Mouse (Mus musculus) heart, embryonic 16.5 days (tissue): ENCODE data around the gene Olfr31. TPM values are rescaled to one million over a fixed set of nuclear protein-coding genes. Genes with fewer than 3 reads are reported as not detected.

Experiments used
- ATAC-seq: fragments of 200-750 bp; cut with Nextera tagmentation; replicated peaks from 2 replicates; pipeline ENCODE4 v1.8.0; 2017; ENCODE audit warnings: moderate number of reproducible peaks; ENCODE audit not compliant: insufficient read depth, low FRiP score; ENCODE audit errors: extremely low read depth
- H3K27ac ChIP-seq: fragments of 300-500 bp; sonication (generic); 2 replicates; pipeline ENCODE4 v1.5.1; 2014; ENCODE audit warnings: mild to moderate bottlenecking, low read length, control low read depth, moderate library complexity
- H3K27me3 ChIP-seq: fragments of 300-500 bp; sonication (generic); 2 replicates; pipeline ENCODE4 v1.6.1; 2014; ENCODE audit warnings: low read length, mixed read lengths; ENCODE audit not compliant: control insufficient read depth, insufficient read depth
- H3K36me3 ChIP-seq: fragments of 300-500 bp; sonication (generic); 2 replicates; pipeline ENCODE4 v1.6.1; 2014; ENCODE audit not compliant: control insufficient read depth, insufficient read depth
- H3K4me1 ChIP-seq: fragments of 300-500 bp; sonication (generic); 2 replicates; pipeline ENCODE4 v1.6.1; 2014; ENCODE audit warnings: low read length, mixed read lengths; ENCODE audit not compliant: control insufficient read depth, insufficient read depth
- H3K4me2 ChIP-seq: fragments of 300-500 bp; sonication (generic); 2 replicates; pipeline ENCODE4 v1.6.1; 2014; ENCODE audit warnings: low read depth, mild to moderate bottlenecking, control low read depth, low read length
- H3K4me3 ChIP-seq: fragments of 300-500 bp; sonication (generic); 2 replicates; pipeline ENCODE4 v1.5.1; 2014; ENCODE audit warnings: mild to moderate bottlenecking, control low read depth, low read length
- H3K9ac ChIP-seq: fragments of 300-500 bp; sonication (generic); 2 replicates; pipeline ENCODE4 v1.6.1; 2014; ENCODE audit warnings: low read length, control low read depth
- H3K9me3 ChIP-seq: fragments of 300-500 bp; sonication (generic); replicated peaks from 2 replicates; pipeline ENCODE4 v1.6.1; 2016; ENCODE audit warnings: low read length; ENCODE audit not compliant: control insufficient read depth
- WGBS: fragments of 180-500 bp; shearing (Covaris S2); extraction: QIAGEN DNeasy Blood & Tissue Kit; methylation state at CpG from one replicate; pipeline ENCODE4 v1.1.7; 2014; 5-methylcytosine and 5-hydroxymethylcytosine counted together
- polyA plus RNA-seq: library from polyadenylated mRNA; unstranded; fragments of >200 nt; fragmentation: Nextera tagmentation; extraction: Ambion mirVana; gene quantifications from 2 replicates; pipeline ENCODE4 v1.2.1, GENCODE M21; 2015

The Olfr31 gene
- polyA plus RNA-seq, 1 experiment from 2014 or later: not detected

- Histone ChIP-seq H3K9ac (no peak overlapping the region), H3K36me3 (peaks cover 35% of the 10 kb centered on the region), H3K4me1 (no peaks in the 10 kb centered on the region), H3K27me3 (no peaks in the 10 kb centered on the region), H3K9me3 (peaks cover 61% of the 10 kb centered on the region), H3K4me3 (no peak overlapping the region), H3K4me2 (no peak overlapping the region), H3K27ac (no peak overlapping the region)
- 93% methylated on average over 7 of the region's 7 CpGs for WGBS
- ATAC-seq: no peak
Observed at GRCm38 (mm10) chr14:14353081-14353732, 30.6 kb downstream of the Olfr31 start.

- no peak overlapping the region for H3K4me3 ChIP-seq
- H3K9me3 ChIP-seq: peaks cover 54% of the 10 kb centered on the region
- H3K4me1 ChIP-seq: no peaks in the 10 kb centered on the region
- no peaks in the 10 kb centered on the region for H3K27me3 ChIP-seq
- no peak for ATAC-seq
- 93% methylated on average over 8 of the region's 8 CpGs for WGBS
- no peak overlapping the region for H3K27ac ChIP-seq
- H3K4me2 ChIP-seq: no peak overlapping the region
- H3K9ac ChIP-seq: no peak overlapping the region
- H3K36me3 ChIP-seq: peaks cover 29% of the 10 kb centered on the region
Observed at GRCm38 (mm10) chr14:14353740-14354510, 31.3 kb downstream of the Olfr31 start.

- Histone ChIP-seq H3K9me3 (peaks cover 45% of the 10 kb centered on the region), H3K36me3 (peaks cover 22% of the 10 kb centered on the region), H3K9ac (no peak overlapping the region), H3K4me1 (no peaks in the 10 kb centered on the region), H3K27ac (no peak overlapping the region), H3K4me3 (no peak overlapping the region), H3K27me3 (no peaks in the 10 kb centered on the region), H3K4me2 (no peak overlapping the region)
- WGBS: 93% methylated on average over 13 of the region's 13 CpGs
- no peak; the same call in 1 of the 2 replicates for ATAC-seq
Observed at GRCm38 (mm10) chr14:14354511-14355359, 32.1 kb downstream of the Olfr31 start.

GRCm38 (mm10) chr14:14355360-14355646 lies 32.7 kb downstream of the Olfr31 start:
- no peak for ATAC-seq

More at GRCm38 (mm10) chr14:14355360-14355646, 32.7 kb downstream of the Olfr31 start:
- H3K4me2 ChIP-seq: no peak overlapping the region
- H3K27me3 ChIP-seq: no peaks in the 10 kb centered on the region
- whole genome bisulfite sequencing: 85% methylated on average over 8 of the region's 8 CpGs
- H3K27ac ChIP-seq: no peak overlapping the region
- no peaks in the 10 kb centered on the region for H3K4me1 ChIP-seq
- H3K9ac ChIP-seq: no peak overlapping the region
- H3K4me3 ChIP-seq: no peak overlapping the region
- H3K36me3 ChIP-seq: peaks cover 21% of the 10 kb centered on the region
- peaks cover 40% of the 10 kb centered on the region for H3K9me3 ChIP-seq

Other genes starting within 250 kb of the Olfr31 start
- 169 and 200 TPM in 2 replicates for gene Psmd6, start 201.8 kb upstream of the Olfr31 start, polyA plus RNA-seq
- gene Olfr720, start 136.0 kb upstream of the Olfr31 start, polyA plus RNA-seq: not detected in 2 replicates
- 4.7 and 6.9 TPM in 2 replicates for gene Il3ra, start 23.4 kb downstream of the Olfr31 start, polyA plus RNA-seq
- gene Olfr721-ps1, start 78.5 kb downstream of the Olfr31 start, polyA plus RNA-seq: not detected in 2 replicates